Mouse (Mus musculus): ENCODE measurements around the gene Igfbp3. TPM values are rescaled to one million over a fixed set of nuclear protein-coding genes. Genes with fewer than 3 reads are reported as not detected.

Gene Igfbp3
- polyA plus RNA-seq, 1 experiment from 2014 or later, result 29.7 TPM

DNA sequence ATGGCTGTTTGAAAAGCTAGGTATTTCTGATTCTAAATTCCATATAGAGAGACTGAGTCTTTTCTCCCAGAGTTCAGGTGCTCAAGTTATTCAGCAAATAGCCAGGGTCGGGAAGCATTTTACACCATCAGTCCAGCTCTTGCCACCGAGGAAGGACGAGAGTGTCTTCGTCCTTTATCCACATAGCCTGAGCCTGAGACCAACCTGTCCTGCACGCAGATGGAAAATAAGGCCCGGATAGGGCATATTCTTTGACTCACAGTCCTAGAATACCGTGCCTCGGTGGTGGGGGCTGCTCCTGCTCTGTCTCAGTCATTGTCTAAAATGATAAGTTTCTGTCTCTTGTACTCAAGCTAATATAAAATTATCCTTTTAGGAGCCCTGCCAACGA is 13.3 kb downstream of the Igfbp3 start:
- 81% methylated on average over 9 of the region's 9 CpGs for WGBS
- DNase-seq (ENCODE audit: low spot score) (no peak), ATAC-seq (no peak)
- H3K9ac ChIP-seq (ENCODE audit: low read length), result no peak overlapping the region
- no peaks in the 10 kb centered on the region for H3K9me3 ChIP-seq (replicated peaks; ENCODE audit: control insufficient read depth, low read length)
- H3K4me2 ChIP-seq (ENCODE audit: low read length), result no peak overlapping the region
- no peaks in the 10 kb centered on the region for H3K27me3 ChIP-seq (replicated peaks; ENCODE audit: control insufficient read depth, insufficient read depth, low read length)
- peaks cover 3% of the 10 kb centered on the region; the same call in 1 of the 2 replicates for H3K4me1 ChIP-seq (ENCODE audit: control insufficient read depth, insufficient read depth, low read length)
- H3K27ac ChIP-seq (ENCODE audit: low read depth, low read length), result no peak overlapping the region
- H3K4me3 ChIP-seq (ENCODE audit: low read depth, low read length), result no peak overlapping the region
- H3K36me3 ChIP-seq (ENCODE audit: control insufficient read depth, insufficient read depth, low read length), result no peaks in the 10 kb centered on the region

DNA sequence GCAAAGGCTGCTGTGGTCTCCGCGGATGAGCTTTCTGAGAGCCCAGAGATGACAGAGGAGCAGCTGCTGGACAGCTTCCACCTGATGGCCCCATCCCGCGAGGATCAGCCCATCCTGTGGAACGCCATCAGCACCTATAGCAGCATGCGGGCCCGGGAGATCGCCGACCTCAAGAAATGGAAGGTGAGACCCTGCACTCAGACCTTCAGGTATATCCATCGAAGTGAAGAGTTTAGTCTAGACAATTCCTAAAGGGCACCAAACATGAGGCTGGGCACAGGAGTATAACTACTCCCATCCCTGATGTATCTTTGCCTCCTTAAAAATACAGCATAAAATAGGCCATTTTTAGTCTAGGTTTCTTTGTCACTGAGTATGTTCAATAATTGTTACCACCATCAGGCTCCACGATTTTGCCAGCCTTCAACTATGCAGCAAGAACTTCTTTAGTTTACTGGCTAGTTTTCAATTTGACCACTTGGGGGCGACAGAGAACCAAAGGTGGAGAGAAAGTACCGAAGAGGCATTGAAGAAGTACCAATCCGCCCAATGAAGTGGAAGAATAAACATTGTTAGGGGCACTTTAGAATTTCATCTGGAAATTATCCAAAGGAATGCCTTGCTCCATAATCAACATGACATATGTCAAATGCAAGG is 13.9 kb downstream of the Igfbp3 start:
- no peaks in the 10 kb centered on the region for H3K9me3 ChIP-seq (replicated peaks; ENCODE audit: control insufficient read depth, low read length)
- H3K36me3 ChIP-seq (ENCODE audit: control insufficient read depth, insufficient read depth, low read length), result no peaks in the 10 kb centered on the region
- H3K9ac ChIP-seq (ENCODE audit: low read length), result no peak overlapping the region
- DNase-seq (ENCODE audit: low spot score), result peak; percentile 81
- H3K4me1 ChIP-seq (ENCODE audit: control insufficient read depth, insufficient read depth, low read length), result peaks cover 3% of the 10 kb centered on the region; the same call in 1 of the 2 replicates
- no peak for ATAC-seq
- no peak overlapping the region for H3K4me2 ChIP-seq (ENCODE audit: low read length)
- no peak overlapping the region for H3K4me3 ChIP-seq (ENCODE audit: low read depth, low read length)
- 61% methylated on average over 14 of the region's 14 CpGs for WGBS
- no peaks in the 10 kb centered on the region for H3K27me3 ChIP-seq (replicated peaks; ENCODE audit: control insufficient read depth, insufficient read depth, low read length)
- no peak overlapping the region for H3K27ac ChIP-seq (ENCODE audit: low read depth, low read length)

DNA sequence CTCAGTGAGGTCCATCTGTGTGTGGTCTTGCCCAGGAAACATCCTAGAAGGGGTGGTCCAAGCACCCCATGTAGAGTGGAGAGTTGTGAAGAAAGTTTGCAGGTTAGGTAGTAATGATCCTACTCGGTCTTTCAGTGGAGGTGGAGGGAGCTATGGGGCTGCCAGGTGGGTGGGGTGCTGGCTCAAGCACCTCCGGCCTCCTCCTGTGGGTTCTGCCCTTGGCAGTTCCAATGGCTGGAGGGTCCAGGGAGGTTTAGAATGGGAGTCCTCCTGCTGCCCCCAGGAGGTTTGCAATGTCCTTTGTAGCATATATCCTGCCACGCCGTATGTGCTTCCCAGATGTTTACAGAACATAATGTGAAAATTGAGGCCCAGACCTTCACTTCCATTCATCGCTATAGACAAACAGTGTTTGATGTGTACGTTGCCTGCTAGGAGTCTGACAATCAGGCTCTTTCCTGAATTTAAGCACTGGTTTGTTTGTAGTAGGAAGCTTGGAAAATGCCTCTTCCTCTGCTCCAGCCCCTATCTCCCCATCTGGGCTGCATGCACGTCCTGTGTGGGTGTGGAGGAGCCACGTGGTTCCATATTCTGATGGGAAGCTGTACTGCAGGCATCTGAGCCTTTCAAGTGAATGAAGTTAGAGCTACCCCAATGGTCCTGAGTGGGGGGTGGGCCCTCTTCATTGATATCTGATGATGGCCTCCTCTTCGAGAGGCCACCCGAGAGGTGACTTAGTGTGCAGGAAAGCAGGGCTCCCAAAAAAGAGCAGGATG is 15.1 kb downstream of the Igfbp3 start:
- H3K9ac ChIP-seq (ENCODE audit: low read length), result no peak overlapping the region
- no peak overlapping the region for H3K27ac ChIP-seq (ENCODE audit: low read depth, low read length)
- WGBS, result 81% methylated on average over 10 of the region's 10 CpGs
- no peaks in the 10 kb centered on the region for H3K36me3 ChIP-seq (ENCODE audit: control insufficient read depth, insufficient read depth, low read length)
- no peak for DNase-seq (ENCODE audit: low spot score)
- H3K4me1 ChIP-seq (ENCODE audit: control insufficient read depth, insufficient read depth, low read length), result peaks cover 3% of the 10 kb centered on the region; the same call in 1 of the 2 replicates
- H3K4me3 ChIP-seq (ENCODE audit: low read depth, low read length), result no peak overlapping the region
- no peak for ATAC-seq
- H3K27me3 ChIP-seq (replicated peaks; ENCODE audit: control insufficient read depth, insufficient read depth, low read length), result no peaks in the 10 kb centered on the region
- H3K9me3 ChIP-seq (replicated peaks; ENCODE audit: control insufficient read depth, low read length), result no peaks in the 10 kb centered on the region
- no peak overlapping the region for H3K4me2 ChIP-seq (ENCODE audit: low read length)

DNA sequence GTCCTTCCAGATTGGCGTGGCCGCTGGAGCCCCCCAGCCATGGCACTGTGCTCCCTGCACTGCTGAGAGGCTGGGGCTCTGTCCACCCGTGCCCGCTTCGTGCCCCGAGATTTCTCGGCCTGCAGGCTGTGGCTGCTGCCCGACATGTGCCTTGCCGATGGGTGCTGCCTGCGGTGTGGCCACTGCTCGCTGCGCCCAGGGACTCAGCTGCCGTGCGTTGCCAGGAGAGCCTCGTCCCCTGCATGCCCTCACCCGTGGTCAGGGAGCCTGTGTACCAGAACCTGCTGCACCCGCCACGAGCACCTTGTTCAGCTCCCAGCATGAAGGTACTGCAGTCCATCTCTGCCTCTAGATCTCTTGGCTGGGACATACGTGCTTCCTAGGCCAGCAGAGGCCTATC is 15.7 kb downstream of the Igfbp3 start:
- Histone ChIP-seq H3K4me2 (ENCODE audit: low read length) (no peak overlapping the region), H3K4me1 (ENCODE audit: control insufficient read depth, insufficient read depth, low read length) (peaks cover 3% of the 10 kb centered on the region; the same call in 1 of the 2 replicates), H3K9me3 (replicated peaks; ENCODE audit: control insufficient read depth, low read length) (no peaks in the 10 kb centered on the region), H3K9ac (ENCODE audit: low read length) (no peak overlapping the region), H3K27ac (ENCODE audit: low read depth, low read length) (no peak overlapping the region), H3K4me3 (ENCODE audit: low read depth, low read length) (no peak overlapping the region), H3K27me3 (replicated peaks; ENCODE audit: control insufficient read depth, insufficient read depth, low read length) (no peaks in the 10 kb centered on the region), H3K36me3 (ENCODE audit: control insufficient read depth, insufficient read depth, low read length) (no peaks in the 10 kb centered on the region)
- WGBS, result 84% methylated on average over 19 of the region's 19 CpGs
- DNase-seq (ENCODE audit: low spot score) (no peak), ATAC-seq (no peak)

DNA sequence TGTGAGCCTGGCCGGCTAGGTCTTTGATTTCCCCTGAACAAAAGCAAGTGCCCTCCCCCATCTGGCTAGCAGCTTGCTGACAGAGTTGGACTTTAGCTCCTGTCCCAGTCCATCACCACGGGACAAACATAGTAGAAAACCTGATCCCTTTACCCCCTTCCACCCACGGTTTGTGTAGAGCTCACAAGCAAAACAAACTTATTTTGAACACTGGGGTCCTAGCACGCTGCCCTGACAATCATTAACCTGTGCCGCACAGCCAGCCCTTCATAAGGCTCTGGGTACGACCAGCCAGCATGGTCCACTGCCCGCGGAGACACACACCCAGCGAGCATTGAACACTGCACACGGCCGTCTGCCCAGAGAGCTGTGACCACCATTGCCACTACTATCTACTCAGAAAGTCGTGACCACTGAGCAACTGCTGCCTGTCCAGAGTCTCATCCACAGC is 16.2 kb downstream of the Igfbp3 start, which contains the start of gene Igfbp1:
TSS of gene Igfbp1 (plus strand) at position 292 of the 451 bp plus-strand sequence.
- no peak within 1 kb of the TSS for H3K27ac ChIP-seq (ENCODE audit: low read depth, low read length)
- no peak within 1 kb of the TSS for H3K4me3 ChIP-seq (ENCODE audit: low read depth, low read length)
- H3K9ac ChIP-seq (ENCODE audit: low read length), result no peak within 1 kb of the TSS
- H3K4me1 ChIP-seq (ENCODE audit: control insufficient read depth, insufficient read depth, low read length), result peaks cover 3% of the 10 kb centered on the region; the same call in 1 of the 2 replicates
- ATAC-seq (no peak), DNase-seq (ENCODE audit: low spot score) (no peak)
- no peaks in the 10 kb centered on the region for H3K9me3 ChIP-seq (replicated peaks; ENCODE audit: control insufficient read depth, low read length)
- no peaks in the 10 kb centered on the region for H3K36me3 ChIP-seq (ENCODE audit: control insufficient read depth, insufficient read depth, low read length)
- WGBS, result 17% methylated on average over 12 of the region's 12 CpGs
- no peak within 1 kb of the TSS for H3K4me2 ChIP-seq (ENCODE audit: low read length)
- no peaks in the 10 kb centered on the region for H3K27me3 ChIP-seq (replicated peaks; ENCODE audit: control insufficient read depth, insufficient read depth, low read length)

DNA sequence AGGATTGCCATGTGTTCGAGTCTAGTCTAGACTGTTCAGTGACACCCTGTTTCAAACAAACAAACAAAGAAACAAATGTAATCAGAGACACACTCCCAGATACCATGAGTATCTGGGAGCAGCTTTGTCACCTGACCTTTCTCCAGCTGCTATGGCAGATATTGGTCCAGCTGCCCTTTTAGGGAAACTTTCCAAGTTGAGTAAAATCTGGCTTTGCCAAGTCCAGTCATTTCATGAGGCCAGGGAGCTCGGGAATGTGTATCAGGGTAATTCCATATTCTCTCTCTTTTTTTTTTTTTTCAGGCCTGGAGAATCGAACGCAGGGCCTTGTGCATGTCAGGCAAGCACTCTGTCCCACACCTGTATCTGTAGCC is 18.4 kb downstream of the Igfbp3 start:
- Histone ChIP-seq H3K4me2 (ENCODE audit: low read length) (no peak overlapping the region), H3K9ac (ENCODE audit: low read length) (no peak overlapping the region), H3K36me3 (ENCODE audit: control insufficient read depth, insufficient read depth, low read length) (no peaks in the 10 kb centered on the region), H3K9me3 (replicated peaks; ENCODE audit: control insufficient read depth, low read length) (no peaks in the 10 kb centered on the region), H3K27me3 (replicated peaks; ENCODE audit: control insufficient read depth, insufficient read depth, low read length) (no peaks in the 10 kb centered on the region), H3K27ac (ENCODE audit: low read depth, low read length) (no peak overlapping the region), H3K4me1 (ENCODE audit: control insufficient read depth, insufficient read depth, low read length) (peaks cover 3% of the 10 kb centered on the region; the same call in 1 of the 2 replicates), H3K4me3 (ENCODE audit: low read depth, low read length) (no peak overlapping the region)
- no peak for ATAC-seq
- 90% methylated on average over 4 of the region's 4 CpGs for WGBS
- DNase-seq (ENCODE audit: low spot score), result no peak

DNA sequence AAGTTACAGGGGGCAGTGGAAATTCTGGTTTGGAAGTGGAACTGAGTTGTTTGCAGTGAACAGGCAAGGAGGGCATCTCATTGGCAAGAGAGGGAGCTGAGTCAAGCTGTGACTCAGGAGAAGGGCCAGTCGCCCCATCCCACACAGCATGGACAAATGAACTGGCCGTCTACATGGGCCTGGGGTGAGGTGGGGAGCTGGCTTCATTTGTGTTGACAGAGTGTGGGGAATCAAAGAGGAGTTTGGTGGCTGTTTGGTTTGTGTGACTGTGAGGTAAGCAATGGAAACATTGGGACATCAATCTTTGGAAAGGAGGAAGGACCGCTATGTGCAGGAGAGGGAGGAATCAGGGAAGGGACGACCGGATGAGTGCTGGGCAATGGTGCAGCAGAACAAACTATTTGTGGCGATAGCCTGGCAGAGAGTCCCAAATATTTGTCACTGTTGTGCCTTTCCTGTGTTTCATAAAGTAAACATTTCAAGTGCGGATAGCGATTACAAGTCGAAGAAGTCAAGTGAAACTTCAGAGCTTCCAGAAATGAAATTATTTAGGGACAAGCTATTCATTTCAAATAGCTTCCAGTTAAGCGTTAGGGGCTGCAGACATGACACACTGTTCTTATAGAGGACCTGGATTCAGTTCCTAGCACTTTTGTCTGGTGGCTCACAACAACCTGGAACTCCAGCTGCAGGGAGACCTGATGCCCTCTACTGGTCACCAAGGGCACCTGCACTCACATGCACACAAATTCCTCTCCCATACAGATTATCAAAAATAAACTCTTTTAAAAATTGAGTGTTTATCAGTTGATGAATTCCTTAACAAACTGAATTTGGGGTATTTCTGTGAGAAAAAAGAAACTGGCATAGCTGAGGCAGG is 19.1 kb downstream of the Igfbp3 start:
- no peak overlapping the region for H3K4me2 ChIP-seq (ENCODE audit: low read length)
- H3K9me3 ChIP-seq (replicated peaks; ENCODE audit: control insufficient read depth, low read length), result no peaks in the 10 kb centered on the region
- H3K9ac ChIP-seq (ENCODE audit: low read length), result no peak overlapping the region
- no peak overlapping the region for H3K27ac ChIP-seq (ENCODE audit: low read depth, low read length)
- ATAC-seq, result no peak
- H3K4me3 ChIP-seq (ENCODE audit: low read depth, low read length), result no peak overlapping the region
- no peaks in the 10 kb centered on the region for H3K36me3 ChIP-seq (ENCODE audit: control insufficient read depth, insufficient read depth, low read length)
- WGBS, result 96% methylated on average over 10 of the region's 10 CpGs
- H3K4me1 ChIP-seq (ENCODE audit: control insufficient read depth, insufficient read depth, low read length), result peaks cover 3% of the 10 kb centered on the region; the same call in 1 of the 2 replicates
- no peak for DNase-seq (ENCODE audit: low spot score)
- H3K27me3 ChIP-seq (replicated peaks; ENCODE audit: control insufficient read depth, insufficient read depth, low read length), result no peaks in the 10 kb centered on the region

DNA sequence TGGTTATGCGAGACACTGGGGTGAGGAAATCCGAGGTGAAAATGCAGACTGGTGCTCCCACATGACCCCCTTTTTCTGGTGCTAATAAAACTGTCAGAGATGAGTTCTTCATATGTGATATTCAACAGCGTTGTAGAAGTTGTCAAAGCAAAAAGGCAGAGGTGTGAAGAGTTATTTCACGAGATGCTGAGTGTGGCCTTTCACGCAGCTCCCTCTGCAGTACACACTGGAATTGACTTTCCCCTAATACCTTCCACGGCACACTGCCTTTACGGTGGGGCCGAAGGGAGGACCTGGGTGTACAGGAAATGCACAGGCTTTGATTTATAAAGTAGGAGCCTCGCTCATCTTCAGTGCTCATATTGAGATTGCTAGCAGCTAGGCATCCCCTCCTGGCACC is 20.6 kb downstream of the Igfbp3 start:
- no peak overlapping the region for H3K9ac ChIP-seq (ENCODE audit: low read length)
- DNase-seq (ENCODE audit: low spot score) (no peak), ATAC-seq (no peak)
- H3K4me3 ChIP-seq (ENCODE audit: low read depth, low read length), result no peak overlapping the region
- no peak overlapping the region for H3K27ac ChIP-seq (ENCODE audit: low read depth, low read length)
- 74% methylated on average over 9 of the region's 9 CpGs for WGBS
- H3K9me3 ChIP-seq (replicated peaks; ENCODE audit: control insufficient read depth, low read length), result no peaks in the 10 kb centered on the region
- H3K4me2 ChIP-seq (ENCODE audit: low read length), result no peak overlapping the region
- H3K27me3 ChIP-seq (replicated peaks; ENCODE audit: control insufficient read depth, insufficient read depth, low read length), result no peaks in the 10 kb centered on the region
- no peaks in the 10 kb centered on the region for H3K36me3 ChIP-seq (ENCODE audit: control insufficient read depth, insufficient read depth, low read length)
- peaks cover 3% of the 10 kb centered on the region; the same call in 1 of the 2 replicates for H3K4me1 ChIP-seq (ENCODE audit: control insufficient read depth, insufficient read depth, low read length)

Measured in forebrain, embryonic 14.5 days (tissue).